Mouse (Mus musculus) spleen, postnatal 36 days (tissue): ENCODE measurements at regions not wholly inside any gene's neighbourhood (a gene's known extent, or its start where the extent isn't known, plus 50 kb on each side); places are given as distances from the start of the nearest gene placed in this dataset.

Experiments used
- DNase-seq, 2 experiments: peaks; one replicate each; pipeline ENCODE4 v3.0.0; 2022; ENCODE audit warnings: low spot score in 2 of 2, mixed read lengths in 1 of 2

- DNase-seq = no peak
Measured at GRCm38 (mm10) chr14:102469326-102469725, 513.1 kb downstream of the Kctd12 start.

- no peak for DNase-seq
Measured at GRCm38 (mm10) chr14:102461001-102461400, 521.4 kb downstream of the Kctd12 start.

- DNase-seq = no peak
Measured at GRCm38 (mm10) chr14:102439738-102440137, 542.7 kb downstream of the Kctd12 start.

- no peak for DNase-seq
Measured at GRCm38 (mm10) chr14:102403397-102404115, 578.9 kb downstream of the Kctd12 start.

GRCm38 (mm10) chr14:102402061-102402689 lies 580.3 kb downstream of the Kctd12 start:
- no peak for DNase-seq

GRCm38 (mm10) chr14:102396036-102396734 lies 586.3 kb downstream of the Kctd12 start:
- DNase-seq = no peak

GRCm38 (mm10) chr14:102392351-102392750 lies 590.1 kb downstream of the Kctd12 start:
- no peak for DNase-seq

- DNase-seq = no peak
Measured at GRCm38 (mm10) chr14:102372994-102373567, 609.4 kb downstream of the Kctd12 start.

GRCm38 (mm10) chr14:102361589-102361988 lies 620.8 kb downstream of the Kctd12 start:
- DNase-seq = no peak

GRCm38 (mm10) chr14:102329409-102329808 lies 599.7 kb downstream of the Lmo7 start:
- no peak for DNase-seq

- DNase-seq = no peak
Measured at GRCm38 (mm10) chr14:102306332-102306731, 576.6 kb downstream of the Lmo7 start.

GRCm38 (mm10) chr14:102302826-102303225 lies 573.1 kb downstream of the Lmo7 start:
- DNase-seq = no peak

GRCm38 (mm10) chr14:102300251-102300650 lies 570.5 kb downstream of the Lmo7 start:
- no peak for DNase-seq

- no peak for DNase-seq
Measured at GRCm38 (mm10) chr14:102291361-102291760, 561.6 kb downstream of the Lmo7 start.

- no peak for DNase-seq
Measured at GRCm38 (mm10) chr14:102250076-102250475, 520.3 kb downstream of the Lmo7 start.

GRCm38 (mm10) chr14:102248581-102248980 lies 518.8 kb downstream of the Lmo7 start:
- DNase-seq = no peak

GRCm38 (mm10) chr14:102248023-102248422 lies 518.3 kb downstream of the Lmo7 start:
- DNase-seq = no peak

- no peak for DNase-seq
Measured at GRCm38 (mm10) chr14:102243806-102244536, 514.2 kb downstream of the Lmo7 start.

- no peak for DNase-seq
Measured at GRCm38 (mm10) chr14:102216581-102217368, 487.0 kb downstream of the Lmo7 start.

GRCm38 (mm10) chr14:102215267-102215964 lies 485.7 kb downstream of the Lmo7 start:
- no peak for DNase-seq
